Mouse (Mus musculus): Measurements from ENCODE around the gene Kifap3.

DNA sequence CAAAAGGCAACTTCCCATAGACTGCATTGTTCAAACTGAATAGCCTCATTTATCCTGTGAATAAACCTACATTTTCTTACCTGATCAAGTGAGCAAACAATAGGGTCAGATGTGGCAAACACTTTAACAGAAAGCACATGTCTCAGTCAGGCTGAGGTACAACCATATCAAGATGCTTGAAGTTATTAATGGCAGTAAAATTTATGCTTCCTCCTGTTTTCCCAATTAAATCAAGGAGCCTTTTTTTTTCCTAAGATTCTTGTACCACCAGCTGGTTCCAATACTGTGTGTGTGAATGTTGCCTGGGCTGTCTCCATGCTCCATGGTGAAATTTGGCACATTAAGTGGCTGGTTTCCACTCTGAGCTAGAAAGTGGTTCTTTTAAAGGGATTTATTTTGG is 64.5 kb downstream of the Kifap3 start:
- TF ChIP-seq POLR2A (IDR thresholded peaks at IDR 0.05; ENCODE audit: borderline replicate concordance, low read depth, low read length) (no peak), CTCF (IDR thresholded peaks at IDR 0.05; ENCODE audit: low read depth, low read length) (no peak)

All from bone marrow macrophage, adult 2 months (primary cell).